Mouse (Mus musculus) kidney, postnatal 36 days (tissue): ENCODE data around the gene Retreg1.

Experiments used
- DNase-seq, 2 experiments: peaks; one replicate each; pipeline ENCODE4 v3.0.0; 2021 to 2022; ENCODE audit warnings: mixed read lengths in 2 of 2

Gene Retreg1

DNA sequence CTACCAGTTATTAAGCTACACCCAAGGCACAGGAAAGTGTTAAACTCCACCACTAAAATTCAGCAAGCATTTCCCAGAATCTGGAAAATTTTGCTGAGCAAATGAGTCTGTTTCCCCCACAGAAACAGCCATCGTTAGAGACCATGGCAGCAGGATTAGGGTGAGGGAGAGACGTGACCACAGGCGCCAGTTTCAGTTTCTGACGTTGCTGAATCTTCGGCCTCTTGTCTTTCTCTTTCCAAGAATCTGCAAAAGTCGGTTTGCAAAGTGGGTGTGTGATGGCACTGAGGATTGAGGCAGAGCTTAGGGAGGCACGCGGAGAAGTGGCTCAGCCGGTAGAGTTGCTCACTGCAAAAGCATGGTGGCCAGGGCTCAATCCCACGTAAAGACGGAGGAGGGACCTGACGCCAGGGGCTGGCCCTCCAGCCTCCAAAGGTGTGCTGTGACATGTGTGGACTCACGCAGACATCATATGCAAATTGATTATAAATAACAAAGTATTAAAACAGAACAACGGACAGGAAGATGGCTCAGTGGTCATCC, 41.5 kb downstream of the Retreg1 start:
- no peak for DNase-seq

DNA sequence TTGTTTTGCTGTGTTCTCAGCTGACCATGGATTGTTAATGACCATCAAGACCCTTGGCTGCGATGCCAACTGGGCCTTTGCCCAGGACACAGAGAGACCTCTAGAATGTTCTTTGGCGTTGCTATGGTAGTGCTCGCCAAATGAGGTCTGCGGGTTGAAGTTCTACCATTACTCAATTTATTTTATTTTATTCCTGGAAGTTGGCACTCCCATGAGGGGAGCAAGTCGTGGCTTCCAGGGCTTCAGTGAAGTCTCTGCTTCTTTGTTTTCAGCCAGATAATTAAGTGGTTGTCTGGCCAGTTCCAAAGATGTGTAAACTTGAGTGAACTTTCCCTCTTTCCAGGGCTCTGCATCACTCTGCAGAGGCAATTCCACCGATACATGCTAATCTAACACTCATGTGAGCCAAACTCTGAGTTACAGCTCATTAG, 43.6 kb downstream of the Retreg1 start:
- peak; percentile 89 to 94 for DNase-seq

DNA sequence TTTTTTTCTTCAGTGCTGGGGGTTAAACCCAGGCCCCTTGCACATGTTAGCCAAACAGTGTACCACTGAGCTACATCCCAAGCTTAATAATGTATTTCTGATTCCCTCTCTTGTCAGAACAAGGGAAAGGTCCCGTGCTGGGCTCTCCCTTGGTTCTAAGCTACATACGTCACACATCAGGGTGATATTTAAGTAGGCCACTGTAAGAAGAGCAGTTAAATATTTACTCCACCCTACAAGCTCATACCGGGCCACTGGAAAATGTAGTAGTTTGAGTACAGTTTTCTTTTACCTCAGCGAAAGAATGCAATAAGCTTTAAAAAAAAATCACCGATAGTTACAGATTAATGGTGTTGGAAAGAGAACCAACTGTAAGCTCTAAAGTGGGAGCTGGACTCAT, 46.9 kb downstream of the Retreg1 start:
- no peak for DNase-seq

DNA sequence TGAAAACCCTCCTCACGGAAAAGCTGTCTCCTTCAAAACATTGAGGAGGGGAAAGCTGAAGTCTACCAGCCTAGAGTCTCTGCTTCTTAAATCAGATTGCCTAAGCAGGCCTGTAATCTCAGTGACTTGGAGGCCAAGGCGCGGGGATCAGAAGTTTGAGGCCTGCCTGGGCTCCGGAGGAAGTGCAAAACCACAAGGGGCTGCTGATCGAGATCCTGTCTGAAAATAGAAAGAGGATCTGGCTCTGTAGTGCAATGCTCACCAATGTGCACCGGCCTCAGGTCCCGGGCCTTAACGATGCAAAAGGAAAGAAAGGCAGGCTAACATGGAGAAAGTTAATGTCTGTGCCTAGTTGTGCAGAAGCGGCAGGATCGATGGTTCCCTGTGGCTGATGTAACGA, 48.6 kb downstream of the Retreg1 start:
- no peak for DNase-seq

DNA sequence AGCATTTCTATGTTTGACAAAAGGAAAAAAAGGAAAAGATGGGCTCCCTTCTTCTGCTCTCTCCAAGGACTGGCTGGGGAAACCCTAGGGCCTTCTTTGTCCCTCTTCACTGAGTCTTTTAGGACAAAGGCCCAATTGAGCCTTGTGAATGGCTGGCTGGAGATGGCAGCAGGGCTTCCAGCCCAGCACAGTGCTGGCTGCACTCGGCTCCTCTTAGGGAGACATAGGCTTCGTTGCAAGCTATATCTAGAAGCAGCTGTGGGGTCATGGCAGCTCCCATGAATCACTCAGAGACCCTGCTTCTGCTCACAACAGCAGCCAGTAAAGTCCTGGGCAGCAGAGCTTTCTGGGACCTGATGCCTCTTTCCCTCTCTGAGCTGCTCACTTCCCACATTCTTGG, 50.3 kb downstream of the Retreg1 start:
- DNase-seq, result no peak

DNA sequence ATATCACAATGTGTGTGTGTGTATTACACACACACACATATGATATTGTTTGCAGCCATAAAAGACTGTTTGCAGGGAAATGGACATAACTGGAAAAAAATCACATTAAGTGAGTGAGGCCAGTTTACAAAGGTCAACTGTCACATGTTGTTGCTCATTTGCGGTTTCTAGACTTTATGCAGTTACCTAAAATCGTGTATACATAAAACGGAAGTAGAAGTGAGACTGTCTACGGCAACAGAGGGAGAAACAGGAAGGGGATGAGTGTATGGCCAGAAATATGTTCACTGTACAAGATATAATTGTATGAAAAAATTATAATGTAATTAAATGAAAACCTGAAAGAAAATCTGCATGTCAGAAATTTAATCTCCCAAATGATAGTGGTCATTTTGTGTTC, 53.8 kb downstream of the Retreg1 start:
- no peak for DNase-seq

DNA sequence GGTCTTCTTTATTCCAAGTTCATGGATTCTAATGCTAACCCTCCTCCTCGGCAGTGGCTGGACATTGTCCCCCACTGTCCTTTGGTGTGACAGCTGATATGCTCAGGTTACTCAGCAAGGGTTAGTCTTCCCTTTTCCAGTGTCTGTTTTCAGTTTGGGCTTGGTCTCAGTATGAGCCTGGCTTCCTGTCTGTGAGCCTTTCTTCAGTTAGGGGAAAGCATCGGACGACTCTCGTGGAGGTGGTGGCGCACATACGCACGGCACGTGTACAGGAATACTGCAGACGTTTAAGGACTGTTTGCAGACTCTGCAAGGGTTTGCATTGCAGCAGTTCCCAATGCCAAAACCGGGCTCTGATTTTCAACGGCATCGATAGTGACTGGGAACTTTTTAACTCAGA, 54.6 kb downstream of the Retreg1 start:
- DNase-seq, result no peak

DNA sequence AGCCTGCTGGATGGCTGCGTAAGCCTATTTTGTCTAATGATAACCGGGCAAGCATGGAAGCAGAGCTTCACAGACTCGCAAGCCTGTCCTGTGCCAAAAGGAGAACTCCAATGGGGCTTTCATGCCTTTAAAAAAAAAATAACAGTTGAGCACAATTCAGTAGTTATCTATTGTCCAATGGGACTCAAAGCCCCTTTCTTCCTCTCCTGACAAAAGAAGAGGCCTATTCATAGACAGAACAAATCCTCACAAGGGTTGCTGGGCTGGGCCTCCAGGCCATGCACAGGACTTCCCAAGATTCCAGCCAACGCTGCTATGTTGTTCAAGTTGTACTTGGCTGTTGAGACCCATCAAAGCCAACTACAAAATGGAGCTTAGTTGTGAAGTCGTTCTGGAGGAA, 56.0 kb downstream of the Retreg1 start:
- DNase-seq, result no peak

DNA sequence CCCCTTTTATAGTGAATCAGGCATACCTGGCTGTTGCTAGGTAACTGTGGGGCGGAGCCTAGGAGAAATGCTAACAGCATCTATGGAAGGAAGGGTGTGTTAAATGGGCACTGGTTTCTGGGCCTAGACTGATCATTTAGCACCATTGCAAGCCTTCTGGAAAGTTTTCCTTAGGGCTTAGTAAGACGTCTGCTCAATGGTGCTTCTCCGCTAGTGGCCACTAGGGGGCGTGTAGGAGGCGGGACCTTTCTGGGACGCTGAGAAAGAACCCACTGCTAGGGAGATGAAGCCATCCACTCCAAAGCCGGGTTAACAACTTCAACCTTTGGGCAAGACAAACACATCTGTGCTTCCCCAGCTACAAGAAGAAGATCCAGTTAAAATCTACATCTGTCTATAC, 57.6 kb downstream of the Retreg1 start:
- DNase-seq, result peak; percentile 76 to 90

DNA sequence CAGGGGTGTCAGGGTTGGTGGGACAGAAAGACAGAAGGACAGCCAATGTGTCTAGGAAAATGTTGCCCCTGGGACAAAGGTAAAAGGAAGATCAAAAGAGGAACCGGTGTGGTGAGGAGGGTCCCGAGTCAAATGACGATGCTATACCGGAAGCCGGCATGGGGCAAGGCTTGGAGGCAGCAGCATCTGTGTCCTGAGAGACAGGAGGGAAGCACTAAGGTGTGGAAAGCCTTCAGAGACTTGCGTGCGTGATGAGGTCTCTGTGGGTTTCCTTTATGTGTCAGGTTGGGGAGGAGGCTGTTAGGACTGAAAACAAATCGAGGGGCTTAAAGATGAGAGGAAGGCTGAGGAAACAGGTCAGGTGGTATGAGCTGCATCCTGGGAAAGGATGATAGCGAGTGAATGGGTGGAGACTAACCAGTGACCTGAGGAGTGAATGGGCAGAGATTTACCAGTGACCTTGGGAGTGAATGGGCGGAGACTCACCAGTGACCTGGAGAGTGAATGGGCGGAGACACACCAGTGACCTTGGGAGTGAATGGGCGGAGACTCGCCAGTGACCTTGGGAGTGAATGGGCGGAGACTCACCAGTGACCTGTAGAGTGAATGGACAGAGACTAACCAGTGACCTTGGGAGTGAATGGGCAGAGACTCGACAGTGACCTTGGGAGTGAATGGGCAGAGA, 60.1 kb downstream of the Retreg1 start:
- DNase-seq, result no peak

DNA sequence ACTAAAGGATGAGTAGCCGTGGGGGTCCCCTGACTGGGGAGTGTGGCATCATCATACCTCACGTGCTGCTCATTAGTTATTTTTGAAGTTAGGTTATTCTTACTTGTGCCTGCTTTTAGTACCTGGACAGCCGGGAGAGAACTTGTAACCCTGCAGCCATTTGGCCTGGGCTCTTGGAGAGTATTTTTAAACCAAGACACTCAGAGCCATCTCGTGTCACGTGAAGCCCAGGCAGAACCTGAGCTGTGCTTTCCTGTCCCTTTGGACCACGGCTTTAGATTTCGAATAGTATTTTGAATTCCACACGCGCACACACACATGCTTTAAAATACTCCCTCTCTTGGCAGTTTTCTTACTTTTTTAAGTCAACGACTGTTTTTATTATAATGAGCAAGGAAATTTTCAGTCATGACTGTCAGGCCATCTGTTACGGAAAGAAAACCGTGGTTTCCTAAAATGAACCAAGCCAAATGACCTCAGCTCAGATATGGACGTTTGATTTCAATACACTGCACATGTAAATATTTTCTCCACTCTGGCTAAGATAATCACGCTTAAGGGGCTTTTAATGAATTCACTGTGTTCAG, 61.5 kb downstream of the Retreg1 start:
- DNase-seq, result no peak

DNA sequence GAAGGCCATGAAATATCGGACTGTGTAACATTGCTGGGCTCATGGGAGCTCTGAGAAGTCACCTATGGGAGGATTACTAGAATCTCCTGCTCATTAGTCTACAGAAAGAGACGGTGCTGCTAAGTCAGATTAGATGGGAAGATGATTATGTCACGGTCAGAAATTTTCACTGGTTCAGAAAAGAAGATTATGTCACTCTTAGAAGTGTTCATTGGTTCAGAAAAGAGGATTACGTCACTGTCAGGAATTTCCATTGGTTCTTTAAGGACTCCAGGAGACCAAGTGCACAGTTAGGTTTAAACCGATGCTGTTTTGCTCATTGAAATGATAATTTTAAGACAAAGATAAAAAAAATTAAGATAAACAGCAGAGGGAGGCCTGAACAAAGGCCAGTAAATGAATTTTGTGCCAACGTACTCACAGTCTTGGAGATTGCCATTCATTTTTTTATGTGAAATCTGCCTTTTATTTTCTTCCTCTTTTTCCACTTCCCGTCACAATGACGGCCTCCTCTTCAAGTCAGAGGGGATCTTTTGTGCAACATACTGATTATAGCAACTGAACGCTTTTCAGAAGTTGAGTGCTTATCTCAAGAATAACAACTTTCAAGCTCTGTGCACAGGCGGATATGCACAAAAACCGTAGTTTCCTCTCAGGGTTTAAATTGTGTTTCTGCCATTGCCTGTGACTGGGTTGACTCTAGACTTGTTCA, 67.0 kb downstream of the Retreg1 start:
- no peak for DNase-seq

DNA sequence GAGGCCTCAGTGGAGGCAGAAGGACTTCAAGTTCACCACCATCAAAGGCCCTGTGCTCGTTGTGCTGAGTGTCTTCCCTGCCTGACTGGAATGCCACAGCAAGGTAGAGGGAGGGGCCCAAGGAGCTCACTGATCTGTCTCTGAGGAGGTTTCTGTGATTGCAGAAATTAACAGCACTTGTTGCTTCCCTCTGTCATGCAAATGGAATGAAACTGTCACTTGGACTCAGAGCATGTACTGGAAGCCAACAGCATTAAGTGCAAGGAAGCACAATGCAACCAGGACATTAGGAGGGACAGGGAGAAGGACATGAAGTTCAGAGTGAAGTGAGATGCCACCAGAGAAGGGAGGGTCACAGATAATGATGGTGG, 67.5 kb downstream of the Retreg1 start:
- DNase-seq, result no peak

DNA sequence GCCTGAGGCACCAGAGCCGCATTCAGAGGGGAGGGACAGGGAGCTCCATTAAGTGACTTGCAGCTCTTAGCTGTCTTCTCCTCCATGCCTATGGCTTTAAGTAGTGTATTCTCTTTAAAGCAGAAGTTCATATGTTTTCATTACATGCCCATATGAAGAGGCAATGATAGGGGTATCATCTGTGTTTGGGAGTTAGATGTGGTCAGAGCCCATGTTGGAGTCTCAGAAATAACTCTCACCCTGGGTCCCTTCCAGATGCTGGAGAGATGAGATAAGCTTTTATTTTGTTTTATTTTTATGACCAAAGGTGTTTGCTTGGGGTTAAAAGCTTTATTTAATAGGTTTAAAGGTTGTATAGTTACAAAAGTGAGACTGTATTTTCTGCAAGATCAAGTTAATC, 67.9 kb downstream of the Retreg1 start:
- no peak for DNase-seq

DNA sequence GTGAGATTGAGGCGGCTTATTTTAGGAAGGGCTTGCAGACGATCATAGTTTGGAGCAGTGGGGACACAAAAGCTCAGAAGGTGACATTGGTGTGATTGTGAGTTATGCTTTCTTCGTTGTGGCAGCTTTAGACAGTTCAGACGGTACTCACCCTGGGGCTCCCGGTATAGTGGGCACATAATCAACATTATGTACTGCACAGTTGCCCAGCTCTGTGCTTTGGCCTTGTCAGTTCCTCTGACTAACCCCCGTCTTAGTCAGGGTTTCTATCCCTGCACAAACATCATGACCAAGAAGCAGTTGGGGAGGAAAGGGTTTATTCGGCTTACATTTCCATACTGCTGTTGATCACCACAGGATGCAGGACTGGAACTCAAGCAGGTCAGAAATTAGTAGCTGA, 69.9 kb downstream of the Retreg1 start:
- no peak for DNase-seq

DNA sequence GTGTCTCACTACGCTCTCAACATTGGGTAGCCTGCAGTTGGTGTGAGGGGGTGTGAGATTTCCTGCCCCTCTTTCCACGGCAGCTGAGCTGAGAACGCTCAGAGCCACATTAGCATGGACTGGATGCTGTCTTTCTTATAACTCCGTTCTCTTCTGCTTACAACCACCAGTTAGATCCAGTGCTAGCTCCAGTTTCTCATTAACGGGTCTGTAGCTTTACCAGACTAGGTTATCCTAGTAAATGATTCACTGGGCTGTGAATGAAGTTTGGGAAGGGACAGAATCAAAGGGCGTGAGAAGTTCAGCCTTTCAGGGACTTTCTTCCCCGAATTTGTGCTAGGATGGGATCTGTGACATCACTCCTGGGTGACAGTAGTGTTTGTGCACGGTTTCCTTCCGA, 70.7 kb downstream of the Retreg1 start:
- peak; percentile 42 to 88 for DNase-seq

DNA sequence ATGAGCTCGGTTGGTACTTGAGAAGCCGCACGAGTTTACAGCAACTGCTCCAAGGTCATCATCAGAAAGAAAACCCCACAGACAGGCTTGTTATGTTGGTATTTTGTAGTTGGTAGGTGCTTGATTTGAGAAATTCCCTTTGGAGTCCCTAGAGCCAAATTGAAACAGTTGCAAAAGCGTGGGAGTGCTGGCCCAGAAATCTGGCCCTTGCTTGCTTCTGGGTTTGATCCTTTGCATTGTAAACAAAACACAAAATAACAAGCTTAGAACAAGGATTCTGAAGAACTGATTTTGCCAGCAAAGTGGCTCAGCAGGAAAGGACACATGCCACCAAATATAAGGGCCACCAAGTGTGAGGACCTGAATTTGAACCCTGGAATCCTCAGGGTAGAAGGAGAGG, 71.2 kb downstream of the Retreg1 start:
- DNase-seq, result no peak

DNA sequence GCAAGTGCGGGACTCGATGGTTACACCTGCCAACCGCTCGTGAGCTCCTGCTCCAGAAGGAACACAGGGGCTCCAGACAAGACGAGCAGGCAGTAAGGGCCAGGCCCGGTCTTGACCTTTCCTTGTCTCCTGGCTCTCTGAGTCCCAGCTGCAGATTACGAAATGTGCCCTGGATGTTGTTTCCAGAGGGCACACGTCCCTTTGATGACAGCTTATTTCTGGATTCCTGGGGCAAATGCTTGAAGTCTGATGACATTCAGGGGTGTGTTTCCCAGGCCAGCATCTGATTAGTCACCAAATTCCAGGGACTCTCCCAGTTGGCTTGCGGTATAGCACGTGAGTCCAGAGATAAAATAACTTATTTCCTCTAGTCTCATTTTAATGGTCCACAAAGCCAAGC, 72.0 kb downstream of the Retreg1 start:
- peak; percentile 64 to 88 for DNase-seq

DNA sequence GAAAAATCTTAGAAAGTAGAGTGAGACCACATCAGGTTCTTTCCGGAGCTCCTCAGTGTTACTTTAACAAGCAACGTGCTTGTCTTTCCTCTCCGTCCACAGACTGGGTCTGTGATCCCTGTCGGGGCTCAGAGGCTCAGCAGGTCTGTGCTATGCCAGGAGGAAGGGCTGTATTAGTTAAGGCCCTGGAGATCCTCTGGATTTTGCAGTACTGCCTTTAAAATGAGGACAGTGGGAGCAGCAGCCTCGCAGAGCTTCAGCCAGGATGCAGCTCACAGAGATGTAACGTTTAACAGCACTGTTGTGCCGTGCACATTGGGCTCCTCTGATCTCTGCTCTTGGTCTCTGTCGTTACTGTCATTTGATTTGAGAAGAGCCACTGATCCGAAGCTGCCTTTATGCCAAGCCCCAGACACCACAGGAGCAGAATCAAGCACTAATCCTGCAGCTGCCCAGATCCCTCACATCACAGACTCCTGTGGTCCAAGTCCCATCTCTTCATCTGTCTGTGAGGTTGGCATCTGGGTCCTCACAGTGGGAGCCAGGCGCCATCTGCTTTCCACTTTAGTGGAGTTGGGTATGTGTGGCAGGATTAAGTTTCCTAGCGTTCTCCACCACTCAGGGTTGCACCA, 72.7 kb downstream of the Retreg1 start:
- DNase-seq, result no peak

DNA sequence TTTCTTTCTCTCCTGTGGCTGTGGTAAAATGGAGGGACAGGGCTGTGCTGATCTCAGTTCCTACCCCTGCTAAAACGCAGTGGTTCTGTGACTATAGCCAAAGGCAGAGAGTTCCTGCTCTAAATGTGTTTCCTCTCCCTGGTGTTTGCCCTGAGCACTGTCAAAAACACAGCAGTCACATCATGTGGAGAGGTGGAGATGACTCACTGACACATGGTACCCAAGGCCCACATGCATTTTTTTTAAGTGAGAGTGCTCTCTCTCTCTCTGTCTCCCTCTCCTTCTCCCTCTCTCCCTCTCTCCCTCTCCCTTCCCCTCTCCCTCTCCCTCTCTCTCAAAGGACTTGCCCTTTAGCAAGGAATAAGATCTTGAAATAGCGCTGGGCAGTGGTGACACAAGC, 73.3 kb downstream of the Retreg1 start:
- no peak for DNase-seq

DNA sequence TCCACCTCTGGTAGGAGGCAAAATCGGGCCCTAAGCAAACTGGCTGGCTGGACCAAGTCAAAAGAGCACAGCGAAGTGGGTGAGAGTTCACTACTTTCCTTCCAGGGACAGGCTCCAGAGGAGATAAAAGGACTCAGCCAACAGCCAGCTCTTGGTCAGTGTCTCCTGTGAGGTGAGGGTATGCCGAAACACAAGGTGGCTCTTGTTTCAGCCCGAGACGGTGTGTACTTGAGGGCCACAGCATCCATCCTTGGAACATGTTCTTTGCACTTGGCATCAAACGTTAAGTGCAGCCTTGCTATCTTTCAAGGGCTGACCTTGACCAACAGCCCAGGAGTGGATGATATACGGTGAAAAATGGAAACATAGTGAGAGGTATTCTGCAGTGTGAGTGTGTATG, 75.7 kb downstream of the Retreg1 start:
- no peak for DNase-seq

DNA sequence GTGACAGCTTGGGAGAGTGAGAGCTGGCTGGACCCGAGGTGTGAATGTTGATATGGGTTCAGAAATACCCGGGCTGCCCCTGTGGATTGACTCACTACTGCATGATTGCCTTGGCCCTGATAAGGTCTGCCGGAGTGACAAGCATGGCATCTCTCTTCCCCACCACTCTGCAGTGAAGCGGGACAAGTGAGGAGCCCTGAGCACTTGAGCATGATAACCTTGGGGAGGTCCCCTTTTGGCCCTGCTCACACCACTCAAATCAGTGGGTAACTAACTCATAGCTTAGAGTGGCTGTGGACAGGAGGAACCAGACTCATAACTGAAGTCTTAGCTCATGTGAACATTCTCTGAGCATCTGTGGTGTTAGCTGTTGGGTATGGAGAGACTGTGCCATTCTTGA, 77.0 kb downstream of the Retreg1 start:
- DNase-seq, result no peak

DNA sequence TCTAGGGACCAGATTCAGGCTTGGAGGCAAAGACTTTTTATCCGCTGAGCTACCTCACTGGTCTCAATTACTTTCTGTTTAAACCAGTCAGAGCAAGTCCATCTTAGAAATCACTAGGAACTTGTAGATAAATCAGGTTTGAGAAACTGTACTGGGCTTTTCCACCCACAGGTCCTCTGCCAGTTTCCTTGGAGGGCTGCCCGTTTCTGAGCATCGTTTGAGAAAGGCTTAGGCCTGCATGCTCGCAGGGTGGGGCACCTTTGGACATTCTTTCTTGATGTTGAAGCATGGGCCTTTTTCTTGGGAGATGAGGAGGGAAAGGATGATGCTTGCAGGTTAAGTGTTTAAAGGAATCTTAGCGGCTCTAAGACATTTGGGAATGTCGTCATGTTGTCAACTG, 77.9 kb downstream of the Retreg1 start:
- DNase-seq, result no peak

DNA sequence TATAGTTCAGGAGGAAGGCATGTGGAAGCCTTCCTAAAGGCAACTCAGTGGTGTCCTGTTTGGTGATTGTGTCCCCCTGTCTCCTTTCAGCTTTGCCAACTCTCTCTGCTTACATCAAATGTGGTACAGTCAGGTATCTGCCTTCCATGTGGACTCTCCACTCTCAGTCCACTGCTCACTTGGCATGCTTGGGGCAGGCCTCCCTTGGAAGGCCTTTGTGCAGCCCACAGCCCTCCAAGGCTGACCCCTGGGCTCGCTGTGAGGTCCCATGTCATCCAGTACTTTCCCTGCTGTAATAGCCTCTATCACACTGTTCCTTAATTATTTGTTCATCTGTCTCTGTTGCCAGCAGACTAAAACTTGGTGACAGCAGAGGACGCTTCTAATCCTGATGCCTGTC, 79.0 kb downstream of the Retreg1 start:
- peak; percentile 55 to 60 for DNase-seq
